Mouse (Mus musculus): Measurements from ENCODE around the gene Pcgf3. TPM values are rescaled to one million over a fixed set of nuclear protein-coding genes. Genes with fewer than 3 reads are reported as not detected.
"Not testable (repeated sequence)": the region's sequence is repeated elsewhere in the genome, so short reads cannot be mapped to it uniquely, and the experiment has no call there.

The Pcgf3 gene
- polyA plus RNA-seq, 1 experiment from 2014 or later = 5.3 TPM

DNA sequence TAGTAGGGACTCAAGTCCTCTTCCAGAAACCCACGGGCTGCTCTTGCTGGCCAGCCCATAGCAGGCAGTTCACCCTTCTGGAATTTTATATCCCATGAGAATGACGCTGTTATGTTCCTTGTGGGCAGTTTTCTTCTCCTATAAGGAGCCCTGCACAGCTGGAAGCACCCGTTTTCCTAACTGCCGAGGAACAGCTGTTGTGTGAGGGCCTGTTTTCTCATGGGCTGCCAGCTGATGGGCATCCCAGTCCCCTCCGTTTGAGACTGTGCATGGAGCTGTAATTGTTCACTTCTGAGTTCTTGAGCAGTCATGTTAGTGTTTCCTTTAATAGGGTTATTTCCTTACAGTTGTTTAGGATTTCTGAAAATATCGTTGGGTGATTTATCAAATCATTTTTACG, 8.6 kb downstream of the Pcgf3 start:
- peaks cover 40% of the 10 kb centered on the region for H3K36me3 ChIP-seq (replicated peaks)
- no peak overlapping the region for H3K9ac ChIP-seq
- no peaks in the 10 kb centered on the region for H3K9me3 ChIP-seq (replicated peaks)
- no peak overlapping the region for H3K27ac ChIP-seq (replicated peaks)
- H3K4me1 ChIP-seq (replicated peaks) = peaks cover 40% of the 10 kb centered on the region
- 77% methylated on average over 7 of the region's 7 CpGs for WGBS (ENCODE audit: insufficient replicate concordance)
- ATAC-seq (ENCODE audit: insufficient read depth) = no peak
- H3K27me3 ChIP-seq = no peaks in the 10 kb centered on the region
- H3K4me3 ChIP-seq (replicated peaks) = no peak overlapping the region
- H3K4me2 ChIP-seq = no peak overlapping the region

DNA sequence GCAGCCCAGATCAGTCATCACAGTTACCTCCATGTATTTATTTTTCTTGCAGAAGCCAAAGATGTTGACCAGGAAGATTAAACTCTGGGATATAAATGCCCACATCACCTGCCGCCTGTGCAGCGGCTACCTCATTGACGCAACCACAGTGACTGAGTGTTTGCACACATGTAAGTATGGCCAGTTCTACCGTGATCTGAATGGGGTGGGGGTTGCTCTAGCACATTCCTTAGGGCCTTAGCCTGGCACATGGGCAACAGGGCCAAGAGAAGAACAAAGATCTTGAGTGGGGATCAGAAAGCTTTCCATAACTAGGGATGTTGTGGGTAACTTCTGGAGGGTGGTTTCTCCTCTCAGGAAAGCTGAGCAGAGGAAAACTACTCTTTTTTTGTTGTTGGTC, 12.7 kb downstream of the Pcgf3 start:
- Histone ChIP-seq H3K4me2 (no peak overlapping the region), H3K27ac (replicated peaks) (no peak overlapping the region), H3K9me3 (replicated peaks) (no peaks in the 10 kb centered on the region), H3K4me1 (replicated peaks) (peaks cover 5% of the 10 kb centered on the region; the same call in 1 of the 2 replicates), H3K4me3 (replicated peaks) (no peak overlapping the region), H3K27me3 (no peaks in the 10 kb centered on the region), H3K36me3 (replicated peaks) (peaks cover 74% of the 10 kb centered on the region), H3K9ac (no peak overlapping the region)
- no peak for ATAC-seq (ENCODE audit: insufficient read depth)
- 88% methylated on average over 4 of the region's 4 CpGs for WGBS (ENCODE audit: insufficient replicate concordance)

GRCm38 (mm10) chr5:108475977-108476376, 14.9 kb downstream of the Pcgf3 start:
- 79% methylated on average over 3 of the region's 3 CpGs for WGBS (ENCODE audit: insufficient replicate concordance)
- Histone ChIP-seq H3K4me2 (no peak overlapping the region), H3K36me3 (replicated peaks) (peaks cover 76% of the 10 kb centered on the region), H3K27me3 (no peaks in the 10 kb centered on the region), H3K4me1 (replicated peaks) (no peaks in the 10 kb centered on the region), H3K9ac (no peak overlapping the region), H3K27ac (replicated peaks) (no peak overlapping the region), H3K9me3 (replicated peaks) (no peaks in the 10 kb centered on the region), H3K4me3 (replicated peaks) (no peak overlapping the region)
- ATAC-seq (ENCODE audit: insufficient read depth) = no peak

DNA sequence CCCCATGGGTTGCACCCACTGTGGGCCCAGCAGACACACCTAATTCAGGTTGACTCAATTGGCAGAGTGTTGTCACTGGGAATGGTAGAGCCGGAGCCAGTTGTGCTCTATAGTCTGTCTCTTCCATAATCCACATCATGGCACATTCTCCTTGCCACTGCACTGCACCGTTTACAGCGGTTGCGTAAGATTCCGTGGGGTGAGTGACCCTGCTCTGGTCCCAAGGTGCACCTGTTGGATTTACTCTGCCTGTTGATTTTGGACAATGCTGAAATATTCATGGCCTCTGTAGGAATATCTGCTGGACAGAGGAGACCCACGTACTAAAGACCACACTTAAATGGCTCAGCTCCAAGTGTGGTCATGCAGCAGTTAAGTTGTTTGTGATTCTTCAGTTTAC, 22.0 kb downstream of the Pcgf3 start:
- ATAC-seq (ENCODE audit: insufficient read depth) = peak; percentile 60
- Histone ChIP-seq H3K4me2 (no peak overlapping the region), H3K9ac (no peak overlapping the region), H3K4me1 (replicated peaks) (peaks cover 8% of the 10 kb centered on the region), H3K27ac (replicated peaks) (no peak overlapping the region), H3K27me3 (no peaks in the 10 kb centered on the region), H3K4me3 (replicated peaks) (no peak overlapping the region), H3K9me3 (replicated peaks) (no peaks in the 10 kb centered on the region), H3K36me3 (replicated peaks) (peaks cover 60% of the 10 kb centered on the region)
- WGBS (ENCODE audit: insufficient replicate concordance) = 76% methylated on average over 6 of the region's 6 CpGs

GRCm38 (mm10) chr5:108485239-108485638, 24.2 kb downstream of the Pcgf3 start:
- Histone ChIP-seq H3K36me3 (replicated peaks) (peaks cover 66% of the 10 kb centered on the region), H3K9ac (no peak overlapping the region), H3K9me3 (replicated peaks) (no peaks in the 10 kb centered on the region), H3K27ac (replicated peaks) (no peak overlapping the region), H3K4me2 (no peak overlapping the region), H3K27me3 (no peaks in the 10 kb centered on the region), H3K4me1 (replicated peaks) (peaks cover 8% of the 10 kb centered on the region), H3K4me3 (replicated peaks) (no peak overlapping the region)
- 78% methylated on average over 2 of the region's 2 CpGs for WGBS (ENCODE audit: insufficient replicate concordance)
- ATAC-seq (ENCODE audit: insufficient read depth) = no peak

DNA sequence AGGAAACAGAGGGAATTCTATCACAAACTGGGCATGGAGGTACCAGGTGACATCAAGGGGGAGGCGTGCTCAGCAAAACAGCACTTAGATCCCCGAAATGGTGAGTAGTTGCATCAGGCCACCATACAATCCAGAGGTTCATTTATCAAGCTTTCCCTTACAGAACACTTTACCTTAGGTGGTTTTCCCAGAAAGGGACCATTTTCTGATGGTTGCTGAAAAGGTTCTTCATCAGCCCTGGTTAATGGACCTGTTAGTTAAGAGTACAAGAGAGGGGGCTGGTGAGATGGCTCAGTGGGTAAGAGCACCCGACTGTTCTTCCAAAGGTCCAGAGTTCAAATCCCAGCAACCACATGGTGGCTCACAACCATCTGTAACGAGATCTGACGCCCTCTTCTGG, 25.1 kb downstream of the Pcgf3 start:
- H3K9ac ChIP-seq; H3K27me3 ChIP-seq; H3K27ac ChIP-seq (replicated peaks); H3K4me3 ChIP-seq (replicated peaks); H3K9me3 ChIP-seq (replicated peaks); H3K4me1 ChIP-seq (replicated peaks); ATAC-seq (ENCODE audit: insufficient read depth); H3K4me2 ChIP-seq: not testable (repeated sequence)
- WGBS (ENCODE audit: insufficient replicate concordance) = 77% methylated on average over 5 of the region's 5 CpGs
- H3K36me3 ChIP-seq (replicated peaks) = peaks cover 74% of the 10 kb centered on the region

- Histone ChIP-seq H3K4me3 (replicated peaks) (no peak overlapping the region), H3K9ac (no peak overlapping the region), H3K27me3 (no peaks in the 10 kb centered on the region), H3K4me2 (no peak overlapping the region), H3K9me3 (replicated peaks) (no peaks in the 10 kb centered on the region), H3K4me1 (replicated peaks) (no peaks in the 10 kb centered on the region), H3K27ac (replicated peaks) (no peak overlapping the region), H3K36me3 (replicated peaks) (peaks cover 74% of the 10 kb centered on the region)
- 35% methylated on average over 1 of the region's 1 CpGs for WGBS (ENCODE audit: insufficient replicate concordance)
- no peak for ATAC-seq (ENCODE audit: insufficient read depth)
Observed at GRCm38 (mm10) chr5:108501573-108501972, 40.5 kb downstream of the Pcgf3 start.

- H3K9me3 ChIP-seq (replicated peaks) = no peaks in the 10 kb centered on the region
- no peak overlapping the region for H3K27ac ChIP-seq (replicated peaks)
- no peak overlapping the region for H3K4me2 ChIP-seq
- WGBS (ENCODE audit: insufficient replicate concordance) = 80% methylated on average over 18 of the region's 18 CpGs
- no peak overlapping the region for H3K4me3 ChIP-seq (replicated peaks)
- no peaks in the 10 kb centered on the region for H3K27me3 ChIP-seq
- no peak overlapping the region for H3K9ac ChIP-seq
- no peaks in the 10 kb centered on the region for H3K4me1 ChIP-seq (replicated peaks)
- peaks cover 67% of the 10 kb centered on the region for H3K36me3 ChIP-seq (replicated peaks)
- no peak for ATAC-seq (ENCODE audit: insufficient read depth)
Observed at GRCm38 (mm10) chr5:108502286-108502685, 41.3 kb downstream of the Pcgf3 start.

DNA sequence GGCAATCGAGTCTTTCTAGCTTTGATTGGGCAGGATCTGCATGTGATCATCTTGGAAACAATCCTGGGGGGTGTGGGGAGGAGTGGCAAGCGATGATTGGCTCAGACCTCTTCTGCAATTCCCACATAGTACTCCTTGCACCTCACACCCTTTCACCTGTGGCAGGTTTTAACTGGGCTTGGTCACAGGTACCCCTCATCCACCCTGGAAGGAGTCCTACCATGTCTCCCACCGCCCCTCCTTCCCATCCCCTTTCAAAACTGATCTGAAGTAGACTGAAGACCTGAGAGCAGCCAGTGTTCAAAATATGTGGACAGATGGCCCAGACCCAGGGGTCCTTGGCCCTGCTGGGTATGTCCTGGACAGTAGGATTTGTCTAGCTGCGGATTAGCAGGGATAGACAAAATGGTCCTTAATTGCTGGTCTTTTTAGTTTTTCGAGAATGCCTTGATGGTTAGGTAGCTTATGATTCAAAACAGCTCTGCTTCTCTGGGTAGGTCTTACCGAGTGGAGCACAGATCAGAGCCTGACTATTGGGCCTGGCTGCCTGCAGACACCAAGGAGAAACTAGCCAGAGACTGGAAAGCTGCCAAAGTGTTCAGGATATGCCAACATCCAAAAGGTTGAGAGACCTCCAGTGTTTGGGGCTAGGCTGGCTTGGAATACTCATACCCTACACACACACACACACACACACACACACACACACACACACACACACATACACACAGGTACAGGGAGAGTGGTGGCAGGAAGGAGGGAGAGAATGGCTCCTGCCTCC, 54.7 kb downstream of the Pcgf3 start:
- no peak for ATAC-seq (ENCODE audit: insufficient read depth)
- Histone ChIP-seq H3K36me3 (replicated peaks) (no peaks in the 10 kb centered on the region), H3K27me3 (no peaks in the 10 kb centered on the region), H3K9ac (no peak overlapping the region), H3K4me3 (replicated peaks) (no peak overlapping the region), H3K27ac (replicated peaks) (no peak overlapping the region), H3K4me2 (no peak overlapping the region), H3K9me3 (replicated peaks) (no peaks in the 10 kb centered on the region), H3K4me1 (replicated peaks) (peaks cover 7% of the 10 kb centered on the region)
- 49% methylated on average over 6 of the region's 6 CpGs for WGBS (ENCODE audit: insufficient replicate concordance)

DNA sequence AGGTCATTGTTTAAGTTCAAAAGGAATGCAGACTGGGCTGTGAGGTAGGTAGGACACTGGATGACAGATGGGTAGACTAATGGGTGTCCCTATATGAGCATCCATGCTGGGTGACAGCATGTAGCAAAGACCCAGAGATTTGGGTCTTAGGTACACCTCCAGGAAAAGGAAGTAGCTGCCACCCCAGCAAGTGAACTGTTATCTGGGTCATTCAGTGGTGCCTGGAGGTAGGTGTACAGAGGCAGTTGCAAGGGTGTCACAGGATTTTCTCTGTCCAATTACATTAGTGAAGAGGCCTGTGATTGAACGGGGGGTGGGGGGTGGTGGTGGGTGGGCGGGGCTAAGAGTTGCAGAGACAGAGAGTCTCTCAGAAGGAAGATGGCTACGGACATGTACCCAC, 55.6 kb downstream of the Pcgf3 start:
- H3K27ac ChIP-seq (replicated peaks) = no peak overlapping the region
- no peak overlapping the region for H3K9ac ChIP-seq
- H3K4me1 ChIP-seq (replicated peaks) = peaks cover 7% of the 10 kb centered on the region
- 58% methylated on average over 3 of the region's 3 CpGs for WGBS (ENCODE audit: insufficient replicate concordance)
- H3K9me3 ChIP-seq (replicated peaks) = no peaks in the 10 kb centered on the region
- H3K36me3 ChIP-seq (replicated peaks) = no peaks in the 10 kb centered on the region
- no peaks in the 10 kb centered on the region for H3K27me3 ChIP-seq
- ATAC-seq (ENCODE audit: insufficient read depth) = no peak
- no peak overlapping the region for H3K4me3 ChIP-seq (replicated peaks)
- H3K4me2 ChIP-seq = no peak overlapping the region

GRCm38 (mm10) chr5:108518106-108518885, 57.3 kb downstream of the Pcgf3 start:
- H3K36me3 ChIP-seq (replicated peaks) = no peaks in the 10 kb centered on the region
- 64% methylated on average over 9 of the region's 9 CpGs for WGBS (ENCODE audit: insufficient replicate concordance)
- no peak overlapping the region for H3K4me3 ChIP-seq (replicated peaks)
- H3K27ac ChIP-seq (replicated peaks) = no peak overlapping the region
- H3K4me2 ChIP-seq = no peak overlapping the region
- no peak overlapping the region for H3K9ac ChIP-seq
- H3K9me3 ChIP-seq (replicated peaks) = no peaks in the 10 kb centered on the region
- no peak for ATAC-seq (ENCODE audit: insufficient read depth)
- peaks cover 7% of the 10 kb centered on the region for H3K4me1 ChIP-seq (replicated peaks)
- H3K27me3 ChIP-seq = no peaks in the 10 kb centered on the region

Data from liver, embryonic 15.5 days (tissue).